Mouse (Mus musculus): ENCODE data around the gene 1700031F05Rik. TPM values are rescaled to one million over a fixed set of nuclear protein-coding genes. Genes with fewer than 3 reads are reported as not detected.
"Not testable (repeated sequence)": the region's sequence is repeated elsewhere in the genome, so short reads cannot be mapped to it uniquely, and the experiment has no call there.

1700031F05Rik gene
- not detected for total RNA-seq (2021)

GRCm38 (mm10) chrX:102867871-102868270 is at the start of gene 1700031F05Rik:
1700031F05Rik (minus strand) TSS chrX:102867971.
- no peak for DNase-seq (ENCODE audit: low spot score in 2 of 2)
- intact Hi-C loops (cut with DNase I), result no loop called here

DNA sequence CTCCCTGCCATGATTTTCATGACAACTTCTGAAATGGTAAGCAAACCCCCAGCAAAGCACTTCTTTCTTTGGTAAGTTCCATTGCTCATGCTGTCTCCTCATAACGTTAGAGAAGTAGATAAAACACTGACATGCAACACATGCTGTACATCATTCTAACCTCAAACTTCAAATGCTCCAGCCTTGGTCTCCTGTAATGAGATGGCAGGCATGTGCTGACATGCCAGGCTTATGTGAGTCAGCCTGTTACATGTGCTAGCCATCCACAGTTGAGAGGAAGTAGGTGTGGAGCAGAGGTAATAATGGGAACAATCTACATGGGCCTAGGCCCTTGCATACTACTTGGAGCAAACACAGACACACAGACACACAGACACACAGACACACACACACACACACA is 47.1 kb upstream of the 1700031F05Rik start:
- intact Hi-C loops (cut with DNase I); DNase-seq (ENCODE audit: low spot score in 2 of 2): not testable (repeated sequence)

- DNase-seq (ENCODE audit: low spot score in 2 of 2); intact Hi-C loops (cut with DNase I): not testable (repeated sequence)
Measured at GRCm38 (mm10) chrX:102908587-102908986, 40.8 kb upstream of the 1700031F05Rik start, which contains the start of the genes Dmrtc1a and 1700011M02Rik. Dmrtc1a (minus strand) TSS chrX:102908687. 1700011M02Rik (plus strand) TSS chrX:102908905.

- DNase-seq (ENCODE audit: low spot score in 2 of 2); intact Hi-C loops (cut with DNase I): not testable (repeated sequence)
Measured at GRCm38 (mm10) chrX:102854516-102854915, 13.3 kb downstream of the 1700031F05Rik start, which contains the start of gene Dmrtc1c2. Dmrtc1c2 (minus strand) TSS chrX:102854616.

GRCm38 (mm10) chrX:102812311-102812710 is 55.5 kb downstream of the 1700031F05Rik start:
- no peak for DNase-seq (ENCODE audit: low spot score in 2 of 2)
- intact Hi-C loops (cut with DNase I), result no loop called here

Other genes with a start within 250 kb of the 1700031F05Rik start
- 10 to 100 TPM; 16.0 to 20.6 TPM for gene Phka1, start 223.7 kb downstream of the 1700031F05Rik start, total RNA-seq (2021)
- not detected for gene Gm3880, start 181.0 kb downstream of the 1700031F05Rik start, total RNA-seq (2021)
- not detected for gene Gm9112, start 160.3 kb downstream of the 1700031F05Rik start, total RNA-seq (2021)
- gene Dmrtc1b, start 160.1 kb downstream of the 1700031F05Rik start, total RNA-seq (2021), result not detected
- not detected for gene Dmrtc1c1, start 65.0 kb downstream of the 1700031F05Rik start, total RNA-seq (2021)
- gene Dmrtc1c2, start 13.4 kb downstream of the 1700031F05Rik start, total RNA-seq (2021), result not detected
- gene Dmrtc1a, start 40.7 kb upstream of the 1700031F05Rik start, total RNA-seq (2021), result 1 to 10 TPM; 4.4 to 4.8 TPM
- not detected for gene 1700011M02Rik, start 40.9 kb upstream of the 1700031F05Rik start, total RNA-seq (2021)
- not detected for gene 1700018G05Rik, start 60.4 kb upstream of the 1700031F05Rik start, total RNA-seq (2021)

Data from left cerebral cortex, postnatal 25 days (tissue).